Mouse (Mus musculus) G1E (cell line): ENCODE results near the gene Spout1. TPM values are rescaled to one million over a fixed set of nuclear protein-coding genes. Genes with fewer than 3 reads are reported as not detected.
A peak's percentile ranks its signal among the peaks of the same experiment; 100 is the strongest.
"Not testable (repeated sequence)": the region's sequence is repeated elsewhere in the genome, so short reads cannot be mapped to it uniquely, and the experiment has no call there.

Experiments
- ATAC-seq: 2 replicates; pipeline ENCODE4 v1.8.0; 2016; ENCODE audit warnings: mild to moderate bottlenecking; ENCODE audit not compliant: insufficient number of reproducible peaks, poor library complexity, low FRiP score, severe bottlenecking; ENCODE audit errors: extremely low read depth
- DNase-seq: peaks from one replicate; pipeline ENCODE4 v3.0.0; 2012; ENCODE audit warnings: low spot score
- H3K27me3 ChIP-seq: 2 replicates; pipeline ENCODE4 v1.6.1; 2012; ENCODE audit warnings: mild to moderate bottlenecking, low read length, inconsistent platforms; ENCODE audit not compliant: insufficient read depth
- H3K36me3 ChIP-seq: replicated peaks from 2 replicates; pipeline ENCODE3; 2012; ENCODE audit warnings: mild to moderate bottlenecking, inconsistent platforms
- H3K4me1 ChIP-seq: 2 replicates; pipeline ENCODE4 v1.6.1; 2012; ENCODE audit warnings: low read depth, low read length, inconsistent platforms, mixed read lengths; ENCODE audit not compliant: insufficient read depth
- H3K4me3 ChIP-seq: 2 replicates; pipeline ENCODE4 v1.5.1; 2012; ENCODE audit warnings: low read depth, mild to moderate bottlenecking, inconsistent platforms, low read length, moderate library complexity, mixed read lengths
- H3K9me3 ChIP-seq: replicated peaks from 2 replicates; pipeline ENCODE4 v1.6.1; 2012; ENCODE audit warnings: inconsistent platforms
- CTCF ChIP-seq: IDR thresholded peaks from 2 replicates; pipeline ENCODE4 v1.5.1; 2012; ENCODE audit warnings: low read depth, low read length, inconsistent platforms, mixed read lengths
- GATA1 ChIP-seq: IDR thresholded peaks from 2 replicates; pipeline ENCODE4 v1.6.1; 2012; ENCODE audit warnings: borderline replicate concordance, low read length, inconsistent platforms, mixed read lengths
- GATA2 ChIP-seq: IDR thresholded peaks from 2 replicates; pipeline ENCODE4 v1.6.1; 2012; ENCODE audit warnings: low read depth, low read length, inconsistent platforms, borderline replicate concordance
- POLR2AphosphoS5 ChIP-seq: IDR thresholded peaks from 2 replicates; pipeline ENCODE4 v1.6.1; 2012; ENCODE audit warnings: low read depth, low read length, inconsistent platforms; ENCODE audit not compliant: insufficient replicate concordance
- TAL1 ChIP-seq: conservative IDR thresholded peaks from 2 replicates; pipeline ENCODE4 v1.6.1; 2012; ENCODE audit warnings: low read depth, low read length, inconsistent platforms, mixed read lengths
- polyA plus RNA-seq: library from polyadenylated mRNA; stranded (reverse); fragments of >175 nt; gene quantifications from 2 replicates; pipeline ENCODE4 v1.2.3, GENCODE M21; 2012
- total RNA-seq, 2 experiments: library from RNA; stranded (forward) in 1 of 2; stranded (reverse) in 1 of 2; fragments of 200-1000 nt in 1 of 2; fragments of >200 nt in 1 of 2; fragmentation: Nextera tagmentation in 1 of 2; gene quantifications; 2 replicates each; pipeline ENCODE4 v1.2.3; 2014 to 2017

The Spout1 gene
- total and polyA plus RNA-seq, 3 experiments: 20.3 to 57.0 (median 24.6) TPM

- TF ChIP-seq GATA2 (no peak), TAL1 (no peak), POLR2AphosphoS5 (no peak), CTCF (no peak), GATA1 (no peak)
- no peak for ATAC-seq
- Histone ChIP-seq H3K4me1 (peaks cover 19% of the 10 kb centered on the region), H3K4me3 (no peak overlapping the region), H3K9me3 (peaks cover 6% of the 10 kb centered on the region), H3K36me3 (peaks cover 37% of the 10 kb centered on the region), H3K27me3 (peaks cover 2% of the 10 kb centered on the region; the same call in 1 of the 2 replicates)
- DNase-seq: no peak
These were observed 5.5 kb upstream of the Spout1 start for GRCm38 (mm10) chr2:30183721-30184120.

DNA sequence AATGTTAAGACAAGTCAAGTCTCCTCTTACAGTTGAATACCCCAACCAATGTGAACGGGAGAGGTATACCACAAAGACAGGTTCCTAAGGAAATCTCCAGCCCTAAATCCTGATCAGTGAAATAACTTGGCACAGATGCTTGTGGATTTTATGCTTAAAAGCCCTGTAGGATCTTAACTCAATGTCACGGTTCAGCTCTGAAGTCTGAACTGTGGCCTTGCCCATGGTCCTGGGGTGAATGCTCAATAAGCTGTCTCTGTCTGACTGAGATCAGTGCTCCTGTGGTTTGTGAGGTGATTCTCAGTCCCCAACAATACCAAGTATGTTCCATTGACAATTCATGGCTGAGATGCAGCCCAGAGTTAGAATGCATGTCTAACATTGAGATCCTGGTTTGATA is 4.2 kb upstream of the Spout1 start:
- H3K9me3 ChIP-seq: peaks cover 6% of the 10 kb centered on the region
- peaks cover 27% of the 10 kb centered on the region for H3K36me3 ChIP-seq
- peaks cover 2% of the 10 kb centered on the region; the same call in 1 of the 2 replicates for H3K27me3 ChIP-seq
- DNase-seq: no peak
- TF ChIP-seq GATA1 (no peak), POLR2AphosphoS5 (no peak), GATA2 (no peak)
- ATAC-seq: no peak
- no peak overlapping the region for H3K4me3 ChIP-seq
- peaks cover 31% of the 10 kb centered on the region for H3K4me1 ChIP-seq

DNA sequence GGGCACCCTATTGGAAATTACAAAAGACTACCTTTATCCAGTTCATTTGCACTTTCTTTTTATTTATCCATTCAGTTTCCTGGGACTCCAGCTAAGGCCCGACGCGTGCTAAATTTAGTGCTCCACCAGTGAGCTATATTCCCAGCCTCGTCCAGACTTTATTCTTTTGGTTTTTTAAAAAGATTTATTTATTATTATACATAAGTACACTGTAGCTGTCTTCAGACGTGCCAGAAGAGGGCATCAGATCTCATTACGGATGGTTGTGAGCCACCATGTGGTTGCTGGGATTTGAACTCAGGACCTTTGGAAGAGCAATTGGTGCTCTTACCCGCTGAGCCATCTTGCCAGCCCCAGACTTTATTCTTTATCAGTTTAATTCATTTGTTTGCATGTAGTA is 452 bp upstream of the Spout1 start:
- not testable (repeated sequence) for DNase-seq, H3K9me3 ChIP-seq, H3K27me3 ChIP-seq, ATAC-seq
- Histone ChIP-seq H3K36me3 (peaks cover 38% of the 10 kb centered on the region), H3K4me1 (peaks cover 45% of the 10 kb centered on the region), H3K4me3 (peak overlapping the region; percentile 82; the same call in 1 of the 2 replicates)

DNA sequence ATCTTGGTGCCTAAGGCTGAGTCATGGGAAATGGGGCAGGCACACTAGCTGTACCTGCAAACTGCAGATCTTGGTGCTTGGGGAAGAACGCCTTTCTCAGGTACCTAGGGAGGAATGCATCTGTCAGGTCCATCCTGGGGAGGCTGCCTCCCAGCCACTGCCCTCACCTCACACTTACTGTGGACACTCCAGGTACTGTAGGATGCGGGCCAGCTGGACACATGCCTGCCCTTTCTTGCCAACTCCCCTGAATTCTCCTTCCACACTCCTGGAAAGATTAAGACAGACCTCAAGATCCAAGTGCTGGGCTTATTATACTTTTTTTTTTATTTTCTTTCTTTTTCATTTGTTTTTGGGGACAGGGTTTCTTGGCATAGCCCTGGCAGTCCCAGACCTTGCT is 1.7 kb downstream of the Spout1 start:
- TF ChIP-seq TAL1 (no peak), GATA1 (no peak), CTCF (no peak), POLR2AphosphoS5 (no peak), GATA2 (no peak)
- Histone ChIP-seq H3K36me3 (peaks cover 58% of the 10 kb centered on the region), H3K4me3 (peak overlapping the region; percentile 82; the same call in 1 of the 2 replicates), H3K27me3 (peaks cover 2% of the 10 kb centered on the region; the same call in 1 of the 2 replicates), H3K9me3 (peaks cover 7% of the 10 kb centered on the region), H3K4me1 (peaks cover 66% of the 10 kb centered on the region)
- no peak for ATAC-seq
- DNase-seq: no peak

DNA sequence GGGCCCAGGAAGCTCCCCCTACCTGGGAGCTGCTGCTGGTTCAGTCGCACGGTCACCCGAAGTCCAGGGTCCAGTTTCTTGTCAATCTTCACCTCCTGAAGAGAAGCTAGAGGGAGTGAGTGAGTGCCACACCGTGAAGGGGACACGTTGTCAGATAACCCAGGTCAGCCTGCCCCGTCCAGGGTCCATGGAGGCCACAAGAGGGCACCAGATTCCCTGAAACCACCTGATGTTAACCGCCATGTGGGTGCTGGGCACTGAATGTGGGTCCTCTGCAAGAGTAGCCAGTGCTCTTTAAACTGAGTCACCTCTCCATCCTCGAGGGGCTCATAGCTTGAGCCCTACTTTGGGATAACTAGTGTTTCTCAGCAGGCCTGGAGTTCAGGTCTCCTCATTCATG is 2.4 kb downstream of the Spout1 start:
- Histone ChIP-seq H3K4me3 (no peak overlapping the region; the same call in 1 of the 2 replicates), H3K36me3 (peaks cover 58% of the 10 kb centered on the region), H3K4me1 (peaks cover 72% of the 10 kb centered on the region), H3K27me3 (peaks cover 2% of the 10 kb centered on the region; the same call in 1 of the 2 replicates), H3K9me3 (peaks cover 7% of the 10 kb centered on the region)
- TF ChIP-seq CTCF: no peak
- DNase-seq (no peak), ATAC-seq (no peak)

- Histone ChIP-seq H3K4me1 (peaks cover 72% of the 10 kb centered on the region), H3K4me3 (no peak overlapping the region), H3K36me3 (peaks cover 58% of the 10 kb centered on the region), H3K27me3 (no peaks in the 10 kb centered on the region), H3K9me3 (peaks cover 7% of the 10 kb centered on the region)
- DNase-seq (no peak), ATAC-seq (no peak)
- TF ChIP-seq POLR2AphosphoS5 (no peak), GATA1 (no peak), GATA2 (no peak), TAL1 (no peak), CTCF (no peak)
These were observed 4.6 kb downstream of the Spout1 start for GRCm38 (mm10) chr2:30173541-30174240.

DNA sequence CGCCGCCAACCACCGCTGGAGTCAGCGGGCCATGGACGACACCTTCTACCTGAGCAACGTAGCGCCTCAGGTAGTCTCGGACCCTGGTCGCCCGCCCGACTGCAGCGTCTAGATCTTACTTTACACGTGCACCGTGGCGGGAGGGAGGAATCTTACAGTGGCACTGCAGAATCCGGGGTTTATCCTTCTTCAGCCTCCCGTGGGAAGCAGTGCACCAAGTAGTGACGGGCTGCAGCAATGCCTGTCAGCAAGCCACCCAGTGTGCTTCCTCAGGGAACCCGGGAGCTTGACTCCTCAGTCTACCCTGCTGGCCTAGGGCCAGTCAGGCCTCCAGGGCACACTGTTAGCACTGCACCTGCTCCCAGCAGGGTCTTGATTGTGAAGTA is 6.3 kb downstream of the Spout1 start:
- peak; percentile 51 for DNase-seq
- TF ChIP-seq GATA2: no peak
- TF ChIP-seq CTCF: no peak
- TF ChIP-seq POLR2AphosphoS5: no peak
- TF ChIP-seq GATA1: no peak
- no peak for TF ChIP-seq TAL1
- H3K36me3 ChIP-seq: peaks cover 53% of the 10 kb centered on the region
- H3K27me3 ChIP-seq: no peaks in the 10 kb centered on the region
- H3K4me3 ChIP-seq: peak overlapping the region; percentile 80
- peaks cover 56% of the 10 kb centered on the region for H3K4me1 ChIP-seq
- H3K9me3 ChIP-seq: peaks cover 21% of the 10 kb centered on the region
- no peak for ATAC-seq
